22 mouse cellular contexts compared by ENCODE assay signal in the genomic region with DNA sequence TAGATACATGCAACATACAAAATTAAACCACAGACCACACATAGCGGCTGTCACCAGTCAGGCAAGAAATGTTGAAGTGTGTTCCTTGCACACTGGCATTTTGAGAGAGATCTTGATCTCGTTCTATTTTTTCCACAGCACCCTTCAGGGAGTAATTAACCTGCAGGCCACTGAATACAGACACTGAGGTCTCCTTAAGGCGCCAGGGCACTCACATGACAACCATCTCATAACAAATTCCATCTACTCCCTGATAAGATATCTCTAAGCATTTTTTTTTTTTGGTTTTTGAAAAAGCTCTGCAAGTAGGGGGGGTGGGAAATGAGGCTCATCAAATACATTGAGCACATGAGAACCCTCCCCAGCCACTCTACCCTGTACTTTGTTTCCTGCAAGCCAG. TPM values are rescaled to one million over a fixed set of nuclear protein-coding genes. Genes with fewer than 3 reads are reported as not detected.
DNase-seq lines count a peak whose midpoint lies in the region; ATAC-seq and TF ChIP-seq lines count a peak whose summit lies in the region.
"Had no signal": no experiment of that assay in that cellular context is flagged by ENCODE, and none has a peak within 500 bp of the region (broad histone marks: within the 10 kb centered on the region; RNA-seq: fewer than 3 reads in every experiment).

No protein-coding gene starts in this region.

- no peak for ATAC-seq in intestine, embryonic 14.5 days (replicated peaks; ENCODE audit: low FRiP score, low TSS enrichment, low read depth)
- no peak for ATAC-seq in intestine, embryonic 16.5 days
- peak; percentile 55; the same call in 1 of the 2 replicates for ATAC-seq in lung, postnatal 0 days
- ATAC-seq: activated CD4-positive, CD25-positive, alpha-beta regulatory T cell, adult 4 months; CD4-positive, CD25-positive, alpha-beta regulatory T cell, adult 4 months; Patski had no signal

- H3K27ac ChIP-seq in intestine, embryonic 14.5 days (ENCODE audit: low read depth): no peak overlapping the region
- no peak overlapping the region for H3K27ac ChIP-seq in intestine, embryonic 16.5 days (ENCODE audit: low read length)
- no peak overlapping the region for H3K27ac ChIP-seq in lung, postnatal 0 days (ENCODE audit: low read length)

- H3K36me3 ChIP-seq in intestine, embryonic 14.5 days (ENCODE audit: control insufficient read depth, insufficient read depth, low read length): no peaks in the 10 kb centered on the region
- no peaks in the 10 kb centered on the region for H3K36me3 ChIP-seq in intestine, embryonic 16.5 days (ENCODE audit: control insufficient read depth, insufficient read depth, low read length)
- H3K36me3 ChIP-seq in lung, postnatal 0 days (ENCODE audit: insufficient read depth, low read length): no peaks in the 10 kb centered on the region
- H3K36me3 ChIP-seq: G1E had no signal

- WGBS in intestine, embryonic 14.5 days: 62% methylated on average over 3 of the region's 3 CpGs
- WGBS in intestine, embryonic 16.5 days: 61% methylated on average over 3 of the region's 3 CpGs
- 30% methylated on average over 3 of the region's 3 CpGs for WGBS in lung, postnatal 0 days
- WGBS in lung, adult 2 months: 54% methylated on average over 3 of the region's 3 CpGs

- H3K9ac ChIP-seq in intestine, embryonic 14.5 days (ENCODE audit: low read length): no peak overlapping the region
- H3K9ac ChIP-seq in intestine, embryonic 16.5 days (ENCODE audit: low read depth, low read length): no peak overlapping the region
- H3K9ac ChIP-seq in lung, postnatal 0 days (replicated peaks; ENCODE audit: low read depth): no peak overlapping the region

- no peak for TF ChIP-seq CTCF in lung, postnatal 0 days (IDR thresholded peaks at IDR 0.05)
- no peak for TF ChIP-seq CTCF in lung, adult 2 months (IDR thresholded peaks at IDR 0.05; ENCODE audit: insufficient read depth, low read length)

- peak; percentile 69 for TF ChIP-seq EP300 in lung, postnatal 0 days (IDR thresholded peaks at IDR 0.05)

- no peaks in the 10 kb centered on the region for H3K4me1 ChIP-seq in intestine, embryonic 14.5 days (replicated peaks; ENCODE audit: control insufficient read depth, insufficient read depth, low read length)
- no peaks in the 10 kb centered on the region for H3K4me1 ChIP-seq in intestine, embryonic 16.5 days (ENCODE audit: control insufficient read depth, insufficient read depth, low read length)
- no peaks in the 10 kb centered on the region for H3K4me1 ChIP-seq in lung, postnatal 0 days (ENCODE audit: insufficient read depth, low read depth, low read length)
- no peaks in the 10 kb centered on the region for H3K4me1 ChIP-seq in lung, adult 2 months (ENCODE audit: control insufficient read depth, insufficient read depth, low read length)

- no peaks in the 10 kb centered on the region for H3K9me3 ChIP-seq in intestine, embryonic 14.5 days (ENCODE audit: control insufficient read depth, low read length)
- H3K9me3 ChIP-seq in intestine, embryonic 16.5 days (ENCODE audit: control insufficient read depth, low read length): peaks cover 3% of the 10 kb centered on the region; the same call in 1 of the 2 replicates
- H3K9me3 ChIP-seq in lung, postnatal 0 days (ENCODE audit: low read length): no peaks in the 10 kb centered on the region
- H3K9me3 ChIP-seq: G1E had no signal

- H3K27me3 ChIP-seq in intestine, embryonic 14.5 days (replicated peaks; ENCODE audit: control insufficient read depth, insufficient read depth, low read length): no peaks in the 10 kb centered on the region
- no peaks in the 10 kb centered on the region for H3K27me3 ChIP-seq in intestine, embryonic 16.5 days (replicated peaks; ENCODE audit: control insufficient read depth, insufficient read depth, low read length)
- no peaks in the 10 kb centered on the region for H3K27me3 ChIP-seq in lung, postnatal 0 days (replicated peaks; ENCODE audit: insufficient read depth, low read length)
- H3K27me3 ChIP-seq: CH12.LX, Patski had no signal

- no peak overlapping the region for H3K4me3 ChIP-seq in intestine, embryonic 14.5 days (ENCODE audit: low read depth, low read length)
- no peak overlapping the region for H3K4me3 ChIP-seq in intestine, embryonic 16.5 days (ENCODE audit: low read length)
- no peak overlapping the region for H3K4me3 ChIP-seq in lung, postnatal 0 days (ENCODE audit: low read depth, low read length)
- no peak overlapping the region for H3K4me3 ChIP-seq in lung, adult 2 months (replicated peaks; ENCODE audit: extremely low read depth, low read depth, low read length)

- TF ChIP-seq POLR2A in lung, adult 2 months (IDR thresholded peaks at IDR 0.05; ENCODE audit: borderline replicate concordance, extremely low read depth, low read depth, low read length): no peak

- no peak overlapping the region for H3K4me2 ChIP-seq in intestine, embryonic 14.5 days (ENCODE audit: low read length)
- no peak overlapping the region for H3K4me2 ChIP-seq in intestine, embryonic 16.5 days (ENCODE audit: low read depth, low read length)
- H3K4me2 ChIP-seq in lung, postnatal 0 days (replicated peaks; ENCODE audit: low read depth, low read length): no peak overlapping the region

- DNase-seq in intestine, embryonic 14.5 days (ENCODE audit: low spot score): peak; percentile 4
- DNase-seq in lung, postnatal 0 days (ENCODE audit: low spot score): no peak
- no peak for DNase-seq in lung, postnatal 14 days
- DNase-seq in lung, postnatal 25 days (ENCODE audit: low spot score): peak; percentile 44
- DNase-seq in lung, adult 2 months: no peak
- DNase-seq in lung, postnatal 36 days: peak; percentile 30
- DNase-seq in lung, postnatal 10 days: no peak
- DNase-seq: adrenal gland, adult 2 months; adrenal gland, adult 8-10 months; adrenal gland, postnatal 10 days; adrenal gland, postnatal 14 days; adrenal gland, postnatal 25 days; adrenal gland, postnatal 36 days; B cell, adult 2 months; cerebellum, adult 11 months; cerebellum, adult 11-12 months had no signal

RNA-seq across cellular contexts. Expression of a gene that starts 19.3 kb away (rescaled TPM):
- 6.1 and 7.1 TPM in 2 replicates for polyA plus RNA-seq in intestine, embryonic 14.5 days (2014; fragmentation: Nextera tagmentation; extraction: Ambion mirVana)
- polyA plus RNA-seq in intestine, embryonic 16.5 days (2015; fragmentation: Nextera tagmentation; extraction: Ambion mirVana): 4.5 and 5.1 TPM in 2 replicates
- polyA plus RNA-seq in lung, postnatal 0 days (2015; fragmentation: Nextera tagmentation; extraction: Ambion mirVana): 3.9 and 4.8 TPM in 2 replicates
- 24.5 and 31.6 TPM in 2 replicates for polyA plus RNA-seq in lung, adult 2 months (2012; rRNA removed)

RNA-seq across cellular contexts. Expression of a gene that starts 21.5 kb away (rescaled TPM):
- 34.5 and 37.6 TPM in 2 replicates for polyA plus RNA-seq in intestine, embryonic 14.5 days (2014; fragmentation: Nextera tagmentation; extraction: Ambion mirVana)
- polyA plus RNA-seq in intestine, embryonic 16.5 days (2015; fragmentation: Nextera tagmentation; extraction: Ambion mirVana): 31.3 and 36.7 TPM in 2 replicates
- polyA plus RNA-seq in lung, postnatal 0 days (2015; fragmentation: Nextera tagmentation; extraction: Ambion mirVana): 22.4 and 24.7 TPM in 2 replicates
- polyA plus RNA-seq in lung, adult 2 months (2012; rRNA removed): 25.0 and 38.2 TPM in 2 replicates

RNA-seq across cellular contexts. Expression of a gene that starts 51.5 kb away (rescaled TPM):
- polyA plus RNA-seq in intestine, embryonic 14.5 days (2014; fragmentation: Nextera tagmentation; extraction: Ambion mirVana): 26.3 and 27.7 TPM in 2 replicates
- 12.6 and 13.0 TPM in 2 replicates for polyA plus RNA-seq in intestine, embryonic 16.5 days (2015; fragmentation: Nextera tagmentation; extraction: Ambion mirVana)
- 13.2 and 14.4 TPM in 2 replicates for polyA plus RNA-seq in lung, postnatal 0 days (2015; fragmentation: Nextera tagmentation; extraction: Ambion mirVana)
- polyA plus RNA-seq in lung, adult 2 months (2012; rRNA removed): 8.2 and 9.8 TPM in 2 replicates

Comparison
In these comparisons a context has a peak if more than half of its experiments do, and no peak if none do; other contexts are left out.
1. DNase-seq: peak in intestine, embryonic 14.5 days (single experiment), lung, postnatal 25 days (single experiment) and lung, postnatal 36 days (single experiment); none in lung, postnatal 0 days (single experiment), lung, postnatal 14 days (single experiment), lung, adult 2 months (single experiment) and lung, postnatal 10 days (single experiment).